Mouse (Mus musculus): ENCODE data around the gene Rpl10. TPM values are rescaled to one million over a fixed set of nuclear protein-coding genes. Genes with fewer than 3 reads are reported as not detected.

Rpl10 gene
- polyA plus RNA-seq, 1 experiment = 85.8 TPM

DNA sequence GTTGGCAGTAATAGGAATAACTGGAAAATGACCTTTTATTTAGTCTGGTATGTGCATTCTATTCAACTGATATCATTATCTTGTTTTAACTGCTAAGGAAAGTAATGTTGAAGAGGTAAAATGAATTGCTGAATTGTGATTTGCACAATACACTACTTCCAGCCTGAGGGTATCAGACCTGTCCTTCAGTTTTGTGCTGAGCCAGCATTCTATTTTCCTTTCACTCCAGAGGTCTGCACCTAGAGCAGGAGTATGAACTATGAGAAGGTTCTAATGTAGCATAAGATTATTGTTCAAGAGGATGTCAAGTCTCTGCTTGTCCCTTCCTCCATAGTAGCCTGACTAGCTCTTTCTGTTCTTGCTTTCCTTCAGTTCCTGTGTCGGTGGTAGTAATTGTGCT lies 27.7 kb downstream of the Rpl10 start:
- TF ChIP-seq POLR2A (IDR thresholded peaks at IDR 0.05; ENCODE audit: control insufficient read depth, low read depth, low read length) (no peak), CTCF (IDR thresholded peaks at IDR 0.05; ENCODE audit: control insufficient read depth, insufficient read depth, insufficient replicate concordance, low read depth, low read length) (no peak)
- Histone ChIP-seq H3K36me3 (ENCODE audit: control insufficient read depth, insufficient read depth, low read length) (no peaks in the 10 kb centered on the region), H3K27ac (ENCODE audit: control insufficient read depth, insufficient read depth, low read depth, low read length) (no peak overlapping the region), H3K27me3 (ENCODE audit: control insufficient read depth, insufficient read depth, low read length) (no peaks in the 10 kb centered on the region), H3K4me3 (ENCODE audit: control insufficient read depth, low read depth, low read length) (no peak overlapping the region), H3K4me1 (ENCODE audit: control insufficient read depth, insufficient read depth, low read length) (no peaks in the 10 kb centered on the region; the same call in 1 of the 2 replicates)

DNA sequence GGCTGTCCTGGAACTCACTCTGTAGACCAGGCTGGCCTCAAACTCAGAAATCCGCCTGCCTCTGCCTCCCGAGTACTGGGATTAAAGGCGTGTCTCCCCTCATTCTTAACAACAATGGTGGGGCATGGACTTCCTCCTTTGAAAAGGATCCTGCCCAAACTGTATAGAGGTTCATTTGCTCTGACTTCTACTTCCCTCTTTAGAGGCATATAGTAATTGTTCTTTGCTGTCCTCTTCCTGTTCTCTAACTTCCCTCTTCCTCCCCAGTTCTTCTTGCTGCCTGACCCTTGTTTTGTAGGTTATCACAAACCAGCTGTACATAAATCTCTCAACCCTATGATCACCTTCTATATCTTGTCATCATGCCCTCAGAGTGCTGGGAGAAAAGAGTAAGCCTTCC lies 29.1 kb downstream of the Rpl10 start:
- Histone ChIP-seq H3K27me3 (ENCODE audit: control insufficient read depth, insufficient read depth, low read length) (no peaks in the 10 kb centered on the region), H3K4me3 (ENCODE audit: control insufficient read depth, low read depth, low read length) (no peak overlapping the region), H3K27ac (ENCODE audit: control insufficient read depth, insufficient read depth, low read depth, low read length) (no peak overlapping the region), H3K4me1 (ENCODE audit: control insufficient read depth, insufficient read depth, low read length) (no peaks in the 10 kb centered on the region; the same call in 1 of the 2 replicates), H3K36me3 (ENCODE audit: control insufficient read depth, insufficient read depth, low read length) (no peaks in the 10 kb centered on the region)
- no peak for TF ChIP-seq CTCF (IDR thresholded peaks at IDR 0.05; ENCODE audit: control insufficient read depth, insufficient read depth, insufficient replicate concordance, low read depth, low read length)
- TF ChIP-seq POLR2A (IDR thresholded peaks at IDR 0.05; ENCODE audit: control insufficient read depth, low read depth, low read length) = no peak

DNA sequence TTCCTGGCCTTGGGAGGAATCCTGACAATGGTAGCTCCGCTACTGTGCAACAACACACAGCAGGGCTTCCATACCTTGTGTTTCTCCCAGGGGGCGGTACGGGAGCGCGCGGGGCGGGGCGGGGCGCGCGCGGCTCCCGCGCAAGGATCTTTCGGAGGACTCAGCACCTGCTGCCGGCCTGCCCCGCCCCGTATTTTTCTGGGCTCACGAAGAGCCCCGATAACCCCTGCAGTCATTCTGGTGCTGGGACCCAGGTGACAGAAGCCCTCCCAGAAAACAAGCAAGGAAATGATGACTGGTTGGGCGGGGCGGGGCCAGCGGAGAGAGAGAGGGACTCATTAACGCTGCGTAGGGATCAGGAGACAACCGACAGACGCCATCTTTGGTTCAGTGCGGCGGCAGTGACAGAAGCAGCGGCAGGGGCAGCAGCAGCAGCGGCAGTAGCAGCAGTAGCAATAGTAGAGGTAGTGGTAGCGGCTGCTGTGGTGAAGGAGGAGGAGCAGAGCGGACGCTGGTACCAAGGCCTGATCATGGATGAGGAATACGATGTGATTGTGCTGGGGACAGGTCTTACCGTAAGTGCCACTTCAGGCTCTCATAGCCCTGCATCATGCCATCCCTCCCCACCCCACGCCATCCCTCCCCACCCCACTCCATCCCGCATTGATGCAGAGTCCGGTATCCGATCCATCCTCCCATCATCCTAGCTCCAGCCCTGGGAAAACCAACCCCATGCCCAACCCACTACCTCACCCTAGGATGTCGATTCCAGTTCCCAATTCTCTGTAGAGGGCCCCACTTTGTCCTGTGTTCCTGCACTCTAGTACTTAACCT lies 34.5 kb downstream of the Rpl10 start, which contains the start of gene Gdi1:
Gene Gdi1, plus strand, starts transcription at position 132 of the 834 bp plus-strand sequence.
- no peak for TF ChIP-seq CTCF (IDR thresholded peaks at IDR 0.05; ENCODE audit: control insufficient read depth, insufficient read depth, insufficient replicate concordance, low read depth, low read length)
- peak; percentile 51; the same call in 1 of the 2 replicates for TF ChIP-seq POLR2A (IDR thresholded peaks at IDR 0.05; ENCODE audit: control insufficient read depth, low read depth, low read length)

DNA sequence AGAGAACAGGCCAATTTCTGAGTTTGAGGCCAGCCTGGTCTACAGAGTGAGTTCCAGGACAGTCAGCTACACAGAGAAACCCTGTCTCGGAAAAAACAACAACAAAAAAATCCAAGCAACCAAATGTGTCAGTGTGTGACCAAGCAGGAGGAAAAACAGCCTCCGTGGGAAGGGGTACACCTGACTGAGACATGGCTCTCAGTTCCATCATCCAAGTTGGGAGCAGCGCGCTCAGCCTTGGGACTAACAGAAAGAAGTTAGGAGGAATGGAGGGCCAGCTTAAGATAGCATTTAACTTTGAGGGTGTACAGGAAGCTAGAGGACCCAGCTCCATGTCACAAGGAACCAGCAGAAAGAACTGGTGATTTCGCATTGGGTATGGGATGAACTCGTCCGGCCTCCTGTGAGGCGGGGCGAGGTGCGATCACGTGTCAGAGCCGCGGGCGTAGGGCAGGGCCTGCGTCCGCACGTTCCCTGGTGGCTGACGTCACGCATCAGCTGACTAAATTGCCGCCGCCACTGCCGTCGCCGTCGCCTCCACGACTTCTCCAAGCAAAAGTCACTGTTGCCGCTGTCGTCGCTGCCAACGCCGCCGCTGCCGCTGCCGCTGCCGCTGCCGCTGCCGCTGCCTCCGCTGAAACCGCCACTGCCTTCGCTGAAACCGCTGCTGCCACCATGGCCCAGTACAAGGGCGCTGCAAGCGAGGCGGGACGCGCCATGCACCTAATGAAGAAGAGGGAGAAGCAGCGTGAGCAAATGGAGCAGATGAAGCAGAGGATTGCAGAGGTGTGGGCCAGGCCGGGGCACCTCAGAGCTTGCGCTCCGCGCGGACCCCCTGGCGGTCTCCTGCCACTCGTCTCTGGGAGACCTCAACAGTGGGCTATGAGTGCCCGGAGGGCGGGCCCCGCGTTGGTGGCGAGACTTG lies 42.2 kb downstream of the Rpl10 start, which contains the start of gene Fam50a:
Gene Fam50a, plus strand, starts transcription at position 494 of the 925 bp plus-strand sequence.
- Histone ChIP-seq H3K36me3 (ENCODE audit: control insufficient read depth, insufficient read depth, low read length) (no peaks in the 10 kb centered on the region), H3K4me3 (ENCODE audit: control insufficient read depth, low read depth, low read length) (peak within 1 kb of the TSS; percentile 89), H3K4me1 (ENCODE audit: control insufficient read depth, insufficient read depth, low read length) (no peaks in the 10 kb centered on the region), H3K27ac (ENCODE audit: control insufficient read depth, insufficient read depth, low read depth, low read length) (peak within 1 kb of the TSS; percentile 55), H3K27me3 (ENCODE audit: control insufficient read depth, insufficient read depth, low read length) (no peaks in the 10 kb centered on the region)
- TF ChIP-seq CTCF (IDR thresholded peaks at IDR 0.05; ENCODE audit: control insufficient read depth, insufficient read depth, insufficient replicate concordance, low read depth, low read length) (no peak), POLR2A (IDR thresholded peaks at IDR 0.05; ENCODE audit: control insufficient read depth, low read depth, low read length) (peak; percentile 47; the same call in 1 of the 2 replicates)

More for the DNA sequence above, 34.5 kb downstream of the Rpl10 start, which contains the start of gene Gdi1:
- H3K27ac ChIP-seq (ENCODE audit: control insufficient read depth, insufficient read depth, low read depth, low read length) = peak within 1 kb of the TSS; percentile 91
- H3K27me3 ChIP-seq (ENCODE audit: control insufficient read depth, insufficient read depth, low read length) = no peaks in the 10 kb centered on the region
- peak within 1 kb of the TSS; percentile 92 for H3K4me3 ChIP-seq (ENCODE audit: control insufficient read depth, low read depth, low read length)
- peaks cover 3% of the 10 kb centered on the region; the same call in 1 of the 2 replicates for H3K4me1 ChIP-seq (ENCODE audit: control insufficient read depth, insufficient read depth, low read length)
- no peaks in the 10 kb centered on the region for H3K36me3 ChIP-seq (ENCODE audit: control insufficient read depth, insufficient read depth, low read length)

Other genes starting within 250 kb of the Rpl10 start
- 12.8 and 17.0 TPM in 2 replicates for gene Irak1, start 246.9 kb upstream of the Rpl10 start, polyA plus RNA-seq (2012; rRNA removed)
- gene Opn1mw, start 143.3 kb upstream of the Rpl10 start, polyA plus RNA-seq (2012; rRNA removed) = not detected in 2 replicates
- 0.74 and 0.76 TPM in 2 replicates for gene Mecp2, start 135.4 kb upstream of the Rpl10 start, polyA plus RNA-seq (2012; rRNA removed)
- 1.2 and 1.7 TPM in 2 replicates for gene Tex28, start 103.0 kb upstream of the Rpl10 start, polyA plus RNA-seq (2012; rRNA removed)
- gene Tktl1, start 93.6 kb upstream of the Rpl10 start, polyA plus RNA-seq (2012; rRNA removed) = 5.6 and 6.8 TPM in 2 replicates
- gene Flna, start 21.0 kb upstream of the Rpl10 start, polyA plus RNA-seq (2012; rRNA removed) = 49.6 and 96.4 TPM in 2 replicates
- 29.9 and 33.6 TPM in 2 replicates for gene Emd, start 16.1 kb upstream of the Rpl10 start, polyA plus RNA-seq (2012; rRNA removed)
- 17.4 and 20.0 TPM in 2 replicates for gene Taz, start 11.1 kb downstream of the Rpl10 start, polyA plus RNA-seq (2012; rRNA removed)
- gene Dnase1l1, start 11.5 kb downstream of the Rpl10 start, polyA plus RNA-seq (2012; rRNA removed) = 1.7 and 1.8 TPM in 2 replicates
- gene Atp6ap1, start 26.3 kb downstream of the Rpl10 start, polyA plus RNA-seq (2012; rRNA removed) = 40.3 and 41.6 TPM in 2 replicates
- 18.0 and 19.7 TPM in 2 replicates for gene Gdi1, start 34.2 kb downstream of the Rpl10 start, polyA plus RNA-seq (2012; rRNA removed)
- gene Fam50a, start 42.2 kb downstream of the Rpl10 start, polyA plus RNA-seq (2012; rRNA removed) = 1.4 and 1.9 TPM in 2 replicates
- 1.9 and 2.1 TPM in 2 replicates for gene Plxna3, start 58.3 kb downstream of the Rpl10 start, polyA plus RNA-seq (2012; rRNA removed)
- gene Lage3, start 82.8 kb downstream of the Rpl10 start, polyA plus RNA-seq (2012; rRNA removed) = 7.0 and 7.3 TPM in 2 replicates
- 11.5 and 13.2 TPM in 2 replicates for gene Ubl4a, start 102.4 kb downstream of the Rpl10 start, polyA plus RNA-seq (2012; rRNA removed)
- 6.2 and 9.0 TPM in 2 replicates for gene Slc10a3, start 102.5 kb downstream of the Rpl10 start, polyA plus RNA-seq (2012; rRNA removed)
- 5.6 and 6.5 TPM in 2 replicates for gene Fam3a, start 122.5 kb downstream of the Rpl10 start, polyA plus RNA-seq (2012; rRNA removed)
- gene Ikbkg, start 122.5 kb downstream of the Rpl10 start, polyA plus RNA-seq (2012; rRNA removed) = 2.1 and 2.9 TPM in 2 replicates
- 6.9 and 7.7 TPM in 2 replicates for gene G6pdx, start 158.4 kb downstream of the Rpl10 start, polyA plus RNA-seq (2012; rRNA removed)
- gene Gm6880, start 210.6 kb downstream of the Rpl10 start, polyA plus RNA-seq (2012; rRNA removed) = 26.3 and 26.6 TPM in 2 replicates